8 mouse cellular contexts compared by ENCODE assay signal in the genomic region with DNA sequence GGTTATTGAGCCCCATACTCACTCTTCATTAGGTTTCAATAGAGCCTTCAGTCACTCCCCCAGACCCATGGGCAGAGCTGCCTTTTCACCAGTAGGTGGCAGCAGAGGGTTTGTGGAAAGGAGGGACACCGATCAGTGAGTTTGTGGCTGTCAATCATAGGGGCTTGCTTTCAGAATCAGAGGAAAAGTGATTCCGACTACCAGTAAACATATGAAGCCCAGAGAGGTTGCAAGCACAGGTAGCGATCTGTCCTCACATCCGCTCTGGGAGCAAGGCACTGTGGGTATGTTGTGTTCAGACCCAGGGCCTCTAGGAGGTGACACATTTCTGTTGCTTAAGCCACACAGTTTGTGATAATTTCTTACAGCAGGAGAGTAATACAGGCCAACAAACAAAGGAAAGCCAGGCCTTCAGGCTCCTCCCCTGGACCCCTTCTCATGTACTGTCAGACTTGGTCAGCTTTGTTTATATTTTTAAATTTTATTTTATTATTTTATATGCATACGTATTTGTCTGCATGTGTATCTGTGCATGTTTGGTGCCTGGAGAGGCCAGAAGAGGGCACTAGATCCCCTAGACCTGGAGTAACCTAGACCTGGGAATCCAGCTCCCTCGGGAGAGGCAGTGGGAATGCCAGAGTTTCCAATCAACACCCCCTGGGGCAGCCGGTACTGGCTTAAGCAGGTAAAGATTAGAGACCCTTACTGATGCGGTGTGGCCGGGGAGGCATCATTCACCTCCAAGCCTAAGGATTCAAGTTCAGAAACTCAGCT. TPM values are rescaled to one million over a fixed set of nuclear protein-coding genes. Genes with fewer than 3 reads are reported as not detected.
DNase-seq lines count a peak whose midpoint lies in the region; ATAC-seq and TF ChIP-seq lines count a peak whose summit lies in the region.

No protein-coding gene starts in this region.

- no peak for TF ChIP-seq POLR2A in MEL (IDR thresholded peaks at IDR 0.05; ENCODE audit: control insufficient read depth in 1 of 2, insufficient read depth in 1 of 2, low read depth in 1 of 2, low read length in 2 of 2, poor library complexity in 1 of 2)
- TF ChIP-seq POLR2A in olfactory bulb, adult 2 months (IDR thresholded peaks at IDR 0.05; ENCODE audit: insufficient read depth, low read depth, low read length): no peak

- H3K36me3 ChIP-seq in MEL (ENCODE audit: control insufficient read depth in 1 of 2, insufficient read depth in 2 of 2, low read length in 2 of 2): no peaks in the 10 kb centered on the region
- no peaks in the 10 kb centered on the region for H3K36me3 ChIP-seq in forebrain, embryonic 14.5 days (ENCODE audit: control insufficient read depth, insufficient read depth, low read length)
- H3K36me3 ChIP-seq in lung, embryonic 16.5 days (ENCODE audit: control insufficient read depth, insufficient read depth, low read length): no peaks in the 10 kb centered on the region

- peak; percentile 71 for TF ChIP-seq RAD21 in MEL (IDR thresholded peaks at IDR 0.05; ENCODE audit: low read depth, low read length)

- H3K9me3 ChIP-seq in MEL (replicated peaks; ENCODE audit: insufficient read depth, low read length): no peaks in the 10 kb centered on the region
- H3K9me3 ChIP-seq in forebrain, embryonic 14.5 days (replicated peaks; ENCODE audit: control insufficient read depth, low read length): no peaks in the 10 kb centered on the region
- no peaks in the 10 kb centered on the region for H3K9me3 ChIP-seq in lung, embryonic 16.5 days (ENCODE audit: control insufficient read depth, low read length)

- H3K9ac ChIP-seq in MEL (ENCODE audit: control insufficient read depth, low read depth, low read length, poor library complexity, severe bottlenecking): peak overlapping the region; percentile 47
- H3K9ac ChIP-seq in forebrain, embryonic 14.5 days (ENCODE audit: low read length): no peak overlapping the region
- H3K9ac ChIP-seq in lung, embryonic 16.5 days (ENCODE audit: low read length): 0 out of 2 replicates have a peak overlapping the region, but pooled peaks have one; percentile 38

- no peak overlapping the region for H3K27ac ChIP-seq in MEL (ENCODE audit: control insufficient read depth, low read depth, low read length)
- H3K27ac ChIP-seq in forebrain, embryonic 14.5 days (ENCODE audit: low read depth, low read length): no peak overlapping the region
- H3K27ac ChIP-seq in layer of hippocampus, adult 2 months: peak overlapping the region; percentile 86
- no peak overlapping the region for H3K27ac ChIP-seq in lung, embryonic 16.5 days (ENCODE audit: low read length)
- no peak overlapping the region for H3K27ac ChIP-seq in olfactory bulb, adult 2 months (ENCODE audit: insufficient read depth, low read depth, low read length)

- peak; percentile 95 for ATAC-seq in forebrain, embryonic 14.5 days
- ATAC-seq in lung, embryonic 16.5 days (ENCODE audit: low read depth): peak; percentile 91

- peak overlapping the region; percentile 58 to 60 for H3K4me3 ChIP-seq in MEL (ENCODE audit: control insufficient read depth in 1 of 2, insufficient read depth in 1 of 2, low read depth in 2 of 2, low read length in 2 of 2)
- peak overlapping the region; percentile 14 for H3K4me3 ChIP-seq in forebrain, embryonic 14.5 days (ENCODE audit: low read depth, low read length)
- H3K4me3 ChIP-seq in layer of hippocampus, adult 2 months: peak overlapping the region; percentile 37
- H3K4me3 ChIP-seq in lung, embryonic 16.5 days (ENCODE audit: low read length): peak overlapping the region; percentile 48
- peak overlapping the region; percentile 26; the same call in 1 of the 2 replicates for H3K4me3 ChIP-seq in olfactory bulb, adult 2 months (ENCODE audit: insufficient read depth, low read depth, low read length)

- TF ChIP-seq EP300 in MEL (IDR thresholded peaks at IDR 0.05; ENCODE audit: low read depth in 1 of 2, low read length in 2 of 2): no peak

- H3K27me3 ChIP-seq in MEL (ENCODE audit: control insufficient read depth in 1 of 2, insufficient read depth in 2 of 2, low read length in 2 of 2): no peaks in the 10 kb centered on the region
- H3K27me3 ChIP-seq in forebrain, embryonic 14.5 days (replicated peaks; ENCODE audit: control insufficient read depth, insufficient read depth, low read length): no peaks in the 10 kb centered on the region
- H3K27me3 ChIP-seq in lung, embryonic 16.5 days (ENCODE audit: control insufficient read depth, insufficient read depth, low read depth, low read length): no peaks in the 10 kb centered on the region

- peak; percentile 83 for DNase-seq in MEL (ENCODE audit: low read depth, low spot score)
- DNase-seq in c-Kit-positive CD71-positive TER-119-positive erythroid progenitor cells, embryonic 14.5 days (ENCODE audit: low spot score): peak; percentile 72
- DNase-seq in forebrain, embryonic 14.5 days (ENCODE audit: low spot score): peak; percentile 94
- peak; percentile 85 for DNase-seq in heart, postnatal 4 days
- peak; percentile 77 to 85 for DNase-seq in layer of hippocampus, adult 2 months (ENCODE audit: low spot score in 2 of 2)
- DNase-seq in thymus, adult 18-20 months: peak; percentile 37 to 57

- H3K4me1 ChIP-seq in MEL (ENCODE audit: control insufficient read depth in 1 of 2, insufficient read depth in 2 of 2, low read length in 2 of 2): no peaks in the 10 kb centered on the region
- peaks cover 5% of the 10 kb centered on the region; the same call in 1 of the 2 replicates for H3K4me1 ChIP-seq in forebrain, embryonic 14.5 days (ENCODE audit: control insufficient read depth, insufficient read depth, low read length)
- no peaks in the 10 kb centered on the region; the same call in 1 of the 2 replicates for H3K4me1 ChIP-seq in lung, embryonic 16.5 days (replicated peaks; ENCODE audit: control insufficient read depth, insufficient read depth, low read length)
- H3K4me1 ChIP-seq in olfactory bulb, adult 2 months (ENCODE audit: control insufficient read depth, insufficient read depth, low read length): no peaks in the 10 kb centered on the region

- H3K79me2 ChIP-seq in MEL (ENCODE audit: control insufficient read depth, insufficient read depth, low read length, poor library complexity): no peaks in the 10 kb centered on the region

- peak; percentile 70 to 88 (median 70) for TF ChIP-seq CTCF in MEL (IDR thresholded peaks at IDR 0.05 in 2 of 3, conservative IDR thresholded peaks at IDR 0.05 in 1 of 3; ENCODE audit: control insufficient read depth in 1 of 3, insufficient read depth in 1 of 3, low read depth in 2 of 3, low read length in 3 of 3, poor library complexity in 1 of 3, severe bottlenecking in 1 of 3)
- TF ChIP-seq CTCF in layer of hippocampus, adult 2 months (conservative IDR thresholded peaks at IDR 0.05): peak; percentile 80
- TF ChIP-seq CTCF in olfactory bulb, adult 2 months (IDR thresholded peaks at IDR 0.05; ENCODE audit: insufficient read depth, low read depth, low read length): peak; percentile 41

- WGBS in forebrain, embryonic 14.5 days: 2% methylated on average over 9 of the region's 9 CpGs
- WGBS in lung, embryonic 16.5 days: 2% methylated on average over 9 of the region's 9 CpGs
- WGBS in olfactory bulb, adult 2 months: 7% methylated on average over 9 of the region's 9 CpGs

- peak overlapping the region; percentile 52 for H3K4me2 ChIP-seq in forebrain, embryonic 14.5 days (ENCODE audit: low read length)
- peak overlapping the region; percentile 61 for H3K4me2 ChIP-seq in lung, embryonic 16.5 days (ENCODE audit: low read depth, low read length)

TF ChIP-seq in MEL, 35 proteins besides CTCF, POLR2A, EP300 and RAD21:
- TF ChIP-seq SMC3 (IDR thresholded peaks at IDR 0.05; ENCODE audit: low read depth, low read length) (peak; percentile 67), TAL1 (IDR thresholded peaks at IDR 0.05; ENCODE audit: low read length) (no peak), GATA1 (IDR thresholded peaks at IDR 0.05; ENCODE audit: low read depth, low read length) (no peak), MAFK (IDR thresholded peaks at IDR 0.05; ENCODE audit: borderline replicate concordance, low read depth, low read length) (no peak), ZC3H11A (IDR thresholded peaks at IDR 0.05; ENCODE audit: low read depth, low read length) (peak; percentile 51), KAT2A (conservative IDR thresholded peaks at IDR 0.05; ENCODE audit: low read depth, low read length) (no peak)

RNA-seq across cellular contexts. Expression of a gene that starts 20.8 kb away (rescaled TPM):
- 46.2 and 53.7 TPM in 2 replicates for total RNA-seq in MEL (2012; rRNA removed)
- 10 to 100 TPM in 1 of 2 experiments, not detected in 1; 83.7 TPM for polyA plus RNA-seq in MEL (2012; ENCODE audit: insufficient read depth in 1 of 2, insufficient read length in 2 of 2, low read depth in 1 of 2, low replicate concordance in 2 of 2, missing spikeins in 1 of 2)
- polyA plus RNA-seq in forebrain, embryonic 14.5 days (2014; fragmentation: Nextera tagmentation; extraction: Ambion mirVana): 40.5 and 47.9 TPM in 2 replicates
- 10 to 100 TPM; 39.3 to 41.2 TPM for total RNA-seq in heart, postnatal 4 days (2021)
- total RNA-seq in layer of hippocampus, adult 2 months (2021): 1 to 10 TPM; 7.4 to 8.8 TPM
- polyA plus RNA-seq in lung, embryonic 16.5 days (2015; fragmentation: Nextera tagmentation; extraction: Ambion mirVana): 45.9 and 47.5 TPM in 2 replicates
- not detected in 2 replicates for polyA plus RNA-seq in olfactory bulb, adult 2 months (2012; ENCODE audit: insufficient read depth, insufficient read length, low replicate concordance, missing spikeins)
